Mouse (Mus musculus): Measurements from ENCODE around the gene Kank1.

Kank1 gene

GRCm38 (mm10) chr19:25405987-25406386, 169.2 kb downstream of the Kank1 start:
- DNase-seq (ENCODE audit: low read depth, low spot score), result no peak

- peak; percentile 6 for DNase-seq (ENCODE audit: low read depth, low spot score)
Measured at GRCm38 (mm10) chr19:25406481-25407184, 169.9 kb downstream of the Kank1 start.

- peak; percentile 3 for DNase-seq (ENCODE audit: low read depth, low spot score)
Measured at GRCm38 (mm10) chr19:25407185-25407886, 170.6 kb downstream of the Kank1 start.

- no peak for DNase-seq (ENCODE audit: low read depth, low spot score)
Measured at GRCm38 (mm10) chr19:25407887-25408236, 171.1 kb downstream of the Kank1 start.

GRCm38 (mm10) chr19:25409239-25409638, 172.5 kb downstream of the Kank1 start:
- no peak for DNase-seq (ENCODE audit: low read depth, low spot score)

GRCm38 (mm10) chr19:25411353-25411752, 174.6 kb downstream of the Kank1 start:
- no peak for DNase-seq (ENCODE audit: low read depth, low spot score)

- no peak for DNase-seq (ENCODE audit: low read depth, low spot score)
Measured at GRCm38 (mm10) chr19:25415448-25415847, 178.7 kb downstream of the Kank1 start.

GRCm38 (mm10) chr19:25417671-25418070, 180.9 kb downstream of the Kank1 start:
- DNase-seq (ENCODE audit: low read depth, low spot score), result no peak

GRCm38 (mm10) chr19:25419983-25420382, 183.2 kb downstream of the Kank1 start:
- no peak for DNase-seq (ENCODE audit: low read depth, low spot score)

- DNase-seq (ENCODE audit: low read depth, low spot score), result no peak
Measured at GRCm38 (mm10) chr19:25422096-25422495, 185.3 kb downstream of the Kank1 start.

GRCm38 (mm10) chr19:25423371-25423770, 186.6 kb downstream of the Kank1 start:
- DNase-seq (ENCODE audit: low read depth, low spot score), result no peak

GRCm38 (mm10) chr19:25426431-25426830, 189.7 kb downstream of the Kank1 start:
- no peak for DNase-seq (ENCODE audit: low read depth, low spot score)

GRCm38 (mm10) chr19:25427886-25428285, 191.1 kb downstream of the Kank1 start:
- DNase-seq (ENCODE audit: low read depth, low spot score), result no peak

- DNase-seq (ENCODE audit: low read depth, low spot score), result peak; percentile 27
Measured at GRCm38 (mm10) chr19:25428338-25428962, 191.7 kb downstream of the Kank1 start.

GRCm38 (mm10) chr19:25431431-25431830, 194.7 kb downstream of the Kank1 start:
- DNase-seq (ENCODE audit: low read depth, low spot score), result no peak

- no peak for DNase-seq (ENCODE audit: low read depth, low spot score)
Measured at GRCm38 (mm10) chr19:25431909-25432308, 195.1 kb downstream of the Kank1 start.

GRCm38 (mm10) chr19:25433169-25433690, 196.5 kb downstream of the Kank1 start:
- DNase-seq (ENCODE audit: low read depth, low spot score), result no peak

GRCm38 (mm10) chr19:25434345-25434744, 197.6 kb downstream of the Kank1 start:
- DNase-seq (ENCODE audit: low read depth, low spot score), result no peak

- DNase-seq (ENCODE audit: low read depth, low spot score), result no peak
Measured at GRCm38 (mm10) chr19:25434795-25435194, 198.0 kb downstream of the Kank1 start.

- no peak for DNase-seq (ENCODE audit: low read depth, low spot score)
Measured at GRCm38 (mm10) chr19:25435412-25435811, 198.6 kb downstream of the Kank1 start.

- DNase-seq (ENCODE audit: low read depth, low spot score), result no peak
Measured at GRCm38 (mm10) chr19:25436175-25436574, 199.4 kb downstream of the Kank1 start.
